Mouse (Mus musculus) c-Kit-positive CD71-negative TER-119-negative erythroid progenitor cells, embryonic 14.5 days (primary cell): ENCODE data around the gene Cdk6.
"Not testable (repeated sequence)": the region's sequence is repeated elsewhere in the genome, so short reads cannot be mapped to it uniquely, and the experiment has no call there.

Source experiments
- DNase-seq: peaks from one replicate; pipeline ENCODE4 v3.0.0-alpha.2; 2013; ENCODE audit warnings: low read depth

Gene Cdk6

DNA sequence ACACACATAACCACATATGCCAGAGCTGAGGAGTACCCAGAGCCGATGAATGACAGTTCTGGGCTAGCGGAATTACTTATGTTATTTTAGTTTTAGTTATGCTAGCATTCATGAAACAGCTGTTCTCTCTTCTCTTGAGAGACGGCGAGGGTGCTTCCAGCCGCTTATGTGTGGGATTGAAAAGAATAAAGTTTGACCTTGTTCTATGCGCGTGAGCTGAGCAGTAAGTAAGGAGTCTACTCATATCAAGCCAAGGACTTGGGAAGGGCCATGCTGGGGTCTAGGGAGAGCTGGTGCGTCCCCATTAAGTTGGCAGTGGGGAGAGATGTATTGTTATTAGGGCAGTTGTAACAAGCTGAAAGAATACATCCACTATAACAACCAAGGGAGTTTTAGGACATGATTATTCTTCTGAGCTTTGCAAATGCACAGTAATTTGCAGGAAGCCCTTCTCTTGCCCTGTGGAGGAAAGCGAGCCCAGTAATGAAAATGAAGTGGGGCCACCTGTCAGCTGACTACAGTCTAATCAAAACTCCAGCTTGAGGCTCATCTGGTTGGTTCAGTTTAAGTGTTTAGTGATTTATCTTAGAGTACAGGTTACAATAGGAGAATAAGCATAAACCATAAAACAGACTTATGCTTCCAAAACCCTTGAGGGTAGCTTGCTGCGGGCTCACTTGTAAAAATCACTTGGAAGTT lies 170.0 kb downstream of the Cdk6 start:
- no peak for DNase-seq

DNA sequence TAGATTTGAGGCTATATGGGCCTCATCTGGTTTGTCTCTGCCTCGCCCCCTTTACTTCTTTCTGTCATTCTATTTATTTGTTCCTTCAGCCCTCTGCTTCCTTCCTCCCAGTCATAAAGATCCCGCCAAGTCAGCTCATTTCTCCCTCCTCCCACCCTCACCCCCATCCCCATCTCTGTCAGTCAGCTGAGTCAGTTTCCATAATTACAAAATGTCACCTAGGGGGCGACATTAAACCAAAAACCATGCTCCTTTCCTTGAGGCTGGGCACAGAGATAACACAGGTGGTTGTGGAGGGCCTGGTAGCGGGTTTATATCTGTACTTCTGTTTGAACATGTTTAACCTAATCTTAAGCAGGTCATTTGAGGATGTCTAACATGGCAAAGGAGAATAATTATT lies 171.3 kb downstream of the Cdk6 start:
- no peak for DNase-seq

DNA sequence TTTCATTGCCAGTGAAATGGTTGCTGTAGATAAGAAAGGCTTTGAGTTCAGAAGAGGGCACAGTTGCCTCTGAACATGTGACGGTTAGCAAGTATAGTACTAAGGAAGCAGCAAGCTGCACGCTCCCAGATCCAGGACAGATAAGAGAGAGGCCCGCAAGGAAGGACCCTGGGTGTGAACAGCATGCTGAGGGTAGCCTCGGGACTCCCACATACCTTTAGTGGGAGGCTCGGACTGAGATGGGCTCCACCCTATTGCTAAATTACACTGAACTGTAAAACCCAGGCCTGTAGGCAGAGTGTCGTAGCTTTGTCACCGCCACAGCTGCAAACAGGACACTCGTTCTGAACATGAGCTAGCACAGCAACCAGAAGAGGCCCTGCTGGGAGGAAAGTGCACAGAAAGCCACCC lies 173.6 kb downstream of the Cdk6 start:
- DNase-seq = no peak

DNA sequence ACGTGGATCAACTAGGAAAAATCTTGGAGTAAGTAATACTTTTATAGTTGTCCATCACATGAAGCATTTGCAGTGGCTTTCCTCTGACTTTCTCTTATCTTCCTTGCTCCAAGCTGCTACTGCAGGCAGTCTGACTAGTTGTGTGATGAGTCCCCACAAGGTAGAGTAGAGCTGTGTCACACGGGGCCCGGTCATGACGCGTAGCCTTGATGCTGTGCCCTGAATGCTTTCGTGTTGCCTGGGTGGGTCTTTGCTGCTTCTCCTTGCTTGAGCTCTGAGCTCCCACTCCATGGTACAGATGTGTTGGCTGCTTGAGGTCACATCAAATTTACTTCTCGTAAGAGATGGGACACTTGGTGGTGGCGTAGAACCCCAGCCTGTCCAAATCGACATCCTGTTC lies 174.2 kb downstream of the Cdk6 start:
- no peak for DNase-seq

DNA sequence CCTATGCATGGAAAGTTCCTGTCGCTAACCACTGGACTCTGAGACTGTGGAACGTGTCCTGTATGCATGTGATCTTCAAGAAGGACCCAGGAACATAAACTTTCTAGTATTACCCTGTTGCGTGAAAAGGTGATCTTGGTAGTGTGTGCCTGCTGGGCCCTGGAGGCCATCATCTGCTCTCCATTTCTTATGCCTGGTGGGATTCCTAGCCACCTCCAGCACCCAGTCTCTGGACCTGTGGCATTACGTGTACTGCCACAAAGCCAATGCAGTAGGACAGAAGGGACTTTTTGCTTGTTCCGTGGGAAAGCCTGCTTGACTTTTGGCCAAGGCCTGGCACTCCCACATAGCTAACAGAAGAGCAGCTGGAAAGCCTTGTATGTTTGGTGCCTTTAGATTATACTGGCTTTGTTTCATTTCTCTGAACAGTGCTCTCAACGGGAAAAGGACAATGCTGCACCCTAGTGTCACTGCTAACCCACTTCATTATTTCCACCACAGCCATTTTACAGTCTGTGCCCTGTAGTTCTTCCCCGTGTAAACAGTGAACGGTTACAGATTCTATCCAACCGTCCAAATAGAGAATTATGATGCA lies 175.3 kb downstream of the Cdk6 start:
- no peak for DNase-seq

DNA sequence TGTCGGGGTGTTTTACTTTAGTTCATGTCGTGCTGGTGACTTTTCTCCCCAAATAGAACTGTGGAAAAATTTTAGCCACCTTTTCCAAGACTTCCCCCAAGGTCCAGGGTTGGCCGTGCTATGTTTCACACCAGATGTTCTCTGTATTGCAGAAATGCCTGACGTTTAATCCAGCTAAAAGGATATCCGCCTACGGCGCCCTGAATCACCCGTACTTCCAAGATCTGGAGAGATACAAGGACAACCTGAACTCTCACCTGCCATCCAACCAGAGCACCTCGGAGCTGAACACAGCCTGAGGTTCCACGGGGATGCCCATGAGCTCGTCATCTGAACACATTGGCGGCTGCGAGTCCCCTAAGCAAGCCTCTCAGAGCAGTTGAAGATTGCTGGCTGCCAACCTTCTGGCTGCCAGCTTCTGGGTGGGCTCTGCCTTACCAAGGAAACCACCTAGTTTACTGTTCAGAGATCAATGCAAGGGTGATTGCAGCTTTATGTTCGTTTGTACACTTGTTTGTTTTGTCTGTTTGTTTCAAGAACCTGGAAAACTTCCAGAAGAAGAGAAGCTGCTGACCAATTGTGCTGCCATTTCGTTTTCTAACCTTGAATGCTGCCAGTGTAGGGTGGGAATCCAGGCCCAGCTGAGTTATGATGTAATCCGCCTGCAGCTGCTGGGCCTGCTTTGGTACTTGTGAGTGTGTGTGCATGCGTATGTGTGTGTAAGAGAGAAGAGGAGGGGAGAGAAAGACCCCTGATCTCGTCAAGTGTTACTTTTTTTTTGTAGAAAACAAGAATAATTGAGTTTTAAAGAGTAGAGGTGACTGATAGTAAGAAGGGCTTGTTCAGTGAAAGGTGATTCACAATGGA lies 179.4 kb downstream of the Cdk6 start:
- no peak for DNase-seq

DNA sequence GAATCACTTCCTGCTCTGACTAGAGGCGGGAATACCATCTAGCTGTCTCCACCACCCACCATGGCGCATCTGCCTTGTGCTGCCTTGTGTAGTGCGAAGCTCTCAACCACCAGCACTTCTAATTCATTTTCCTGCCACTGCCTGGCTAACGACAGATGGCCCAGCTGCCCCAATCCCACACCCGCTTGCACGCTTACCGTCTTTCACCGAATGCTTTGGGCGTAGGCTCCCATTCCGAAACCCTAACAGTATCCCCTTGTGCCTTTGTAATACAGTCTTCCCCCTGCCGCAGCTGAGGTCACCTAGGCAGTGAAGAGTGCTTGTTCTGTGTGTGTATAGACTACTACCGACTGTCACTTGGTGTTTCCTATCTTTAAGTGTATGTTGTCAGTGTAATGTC lies 180.5 kb downstream of the Cdk6 start:
- no peak for DNase-seq

DNA sequence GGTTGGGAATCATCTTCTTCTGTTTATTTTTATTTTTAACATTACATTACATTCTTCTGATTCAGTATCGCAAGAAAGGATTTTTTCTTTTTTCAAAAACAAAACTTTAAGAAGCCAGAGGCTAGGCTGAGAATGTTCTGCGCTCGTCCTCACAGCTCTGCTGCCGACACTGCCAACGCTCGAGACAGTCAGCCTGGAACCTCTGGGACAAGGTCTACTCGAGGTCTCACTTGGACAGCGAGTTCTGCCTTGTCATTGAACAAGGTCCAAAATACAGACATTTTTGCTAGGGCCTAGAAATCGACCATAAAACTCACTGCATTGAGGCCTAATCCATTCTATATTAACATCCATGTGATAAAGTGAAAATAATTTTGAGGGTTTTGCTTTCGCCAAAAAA lies 181.5 kb downstream of the Cdk6 start:
- no peak for DNase-seq

DNA sequence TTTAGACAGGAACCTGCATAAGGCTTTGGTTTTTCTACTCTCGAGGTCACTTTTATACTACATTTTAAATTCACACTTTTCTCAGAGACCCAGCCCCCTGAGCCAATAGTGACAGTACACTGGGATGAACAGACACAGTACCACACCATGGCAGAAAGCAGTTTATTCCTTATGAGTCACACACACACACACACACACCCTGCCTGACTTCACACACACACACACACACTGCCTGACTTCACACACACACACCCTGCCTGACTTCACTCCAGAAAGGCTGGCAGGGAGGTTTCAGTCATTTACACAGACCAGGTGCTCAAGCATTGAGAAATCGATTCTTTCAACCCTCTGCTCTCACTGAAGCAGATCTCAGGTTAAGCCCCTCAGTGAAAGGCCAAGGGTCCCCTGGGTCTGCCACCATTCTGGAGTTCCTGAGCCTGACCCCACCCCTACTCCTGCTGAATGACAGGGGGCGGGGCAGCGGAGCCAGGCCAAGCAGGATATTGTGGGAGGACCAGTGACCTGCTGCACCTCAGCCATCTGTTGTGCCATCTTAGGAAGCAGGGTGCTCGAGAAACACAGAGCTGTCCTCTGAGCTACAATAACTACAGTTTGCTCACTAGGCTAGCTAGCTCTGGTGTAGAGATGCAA lies 185.9 kb downstream of the Cdk6 start:
- DNase-seq = no peak

DNA sequence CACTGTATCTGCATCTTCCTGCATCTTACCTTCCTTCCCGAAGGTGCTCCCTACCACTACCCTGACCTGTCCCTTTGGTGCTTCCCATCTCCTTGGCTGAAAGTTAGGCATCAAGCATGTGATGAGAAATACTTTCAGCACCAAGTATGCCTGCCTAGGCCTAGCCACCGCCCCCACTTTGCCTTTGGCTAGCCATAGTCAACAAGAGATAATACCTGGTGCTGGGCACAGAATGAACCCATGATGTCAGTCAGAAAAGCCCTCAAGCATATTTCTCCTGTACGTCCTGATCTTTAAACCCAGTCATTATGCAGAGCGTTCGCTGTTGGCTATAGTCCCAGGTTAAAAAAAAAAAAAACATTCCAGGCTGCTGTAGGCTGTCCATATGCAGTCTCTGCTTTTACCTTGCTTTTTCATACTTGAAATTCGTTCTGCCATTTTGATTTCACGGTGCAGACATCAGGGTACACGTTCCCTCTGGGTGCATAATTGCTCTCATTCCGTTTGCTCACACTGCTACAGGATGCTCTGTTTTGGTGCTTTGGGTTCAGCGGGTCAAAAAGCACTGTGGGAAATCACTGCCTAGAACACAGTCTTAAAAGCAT lies 188.4 kb downstream of the Cdk6 start:
- no peak for DNase-seq

DNA sequence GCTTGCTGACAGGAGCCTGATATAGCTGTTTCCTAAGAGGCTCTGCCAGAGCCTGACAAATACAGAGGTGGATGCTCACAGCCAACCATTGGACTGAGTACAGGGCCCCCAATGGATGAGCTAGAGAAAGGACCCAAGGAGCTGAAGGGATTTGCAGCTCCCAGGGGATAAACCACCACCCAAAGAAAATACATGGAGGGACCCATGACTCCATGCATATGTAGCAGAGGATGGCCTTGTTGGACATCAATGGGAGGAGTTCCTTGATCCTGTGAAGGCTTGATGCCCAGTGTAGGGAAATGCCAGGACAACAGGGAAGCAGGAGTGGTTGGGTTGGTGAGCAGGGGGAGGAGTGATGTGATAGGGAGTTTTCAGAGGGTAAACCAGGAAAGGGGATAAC lies 190.8 kb downstream of the Cdk6 start:
- DNase-seq = not testable (repeated sequence)

DNA sequence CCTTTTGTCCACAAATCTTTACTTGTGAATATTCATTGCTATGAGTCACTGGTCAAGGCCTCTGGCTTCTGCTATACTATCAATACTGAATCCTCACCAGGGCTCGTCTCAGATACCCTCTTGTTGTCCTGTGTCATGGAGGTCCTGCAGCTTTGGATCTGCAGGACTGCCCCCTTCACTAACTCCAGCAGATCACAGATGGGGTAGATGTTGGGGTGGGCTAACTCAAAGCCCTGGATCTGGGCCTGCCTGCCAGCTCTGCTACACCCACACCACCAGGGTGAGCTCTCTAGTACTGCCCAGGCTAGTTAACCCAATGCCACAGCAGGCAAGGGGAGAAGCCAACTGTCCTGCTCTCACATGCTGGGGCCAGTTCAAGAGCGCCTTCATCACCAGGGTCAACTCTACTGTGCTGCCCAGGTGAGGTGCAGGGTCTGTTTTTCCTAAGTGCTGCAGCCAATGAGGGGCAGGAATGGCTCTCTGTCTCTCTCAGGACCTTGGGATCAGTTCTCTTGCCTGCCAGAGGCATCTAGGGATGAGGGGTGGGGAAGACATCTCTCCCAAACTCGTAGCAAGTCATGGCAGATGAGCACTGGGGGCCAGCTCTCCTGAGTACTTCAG lies 195.4 kb downstream of the Cdk6 start:
- DNase-seq = no peak

DNA sequence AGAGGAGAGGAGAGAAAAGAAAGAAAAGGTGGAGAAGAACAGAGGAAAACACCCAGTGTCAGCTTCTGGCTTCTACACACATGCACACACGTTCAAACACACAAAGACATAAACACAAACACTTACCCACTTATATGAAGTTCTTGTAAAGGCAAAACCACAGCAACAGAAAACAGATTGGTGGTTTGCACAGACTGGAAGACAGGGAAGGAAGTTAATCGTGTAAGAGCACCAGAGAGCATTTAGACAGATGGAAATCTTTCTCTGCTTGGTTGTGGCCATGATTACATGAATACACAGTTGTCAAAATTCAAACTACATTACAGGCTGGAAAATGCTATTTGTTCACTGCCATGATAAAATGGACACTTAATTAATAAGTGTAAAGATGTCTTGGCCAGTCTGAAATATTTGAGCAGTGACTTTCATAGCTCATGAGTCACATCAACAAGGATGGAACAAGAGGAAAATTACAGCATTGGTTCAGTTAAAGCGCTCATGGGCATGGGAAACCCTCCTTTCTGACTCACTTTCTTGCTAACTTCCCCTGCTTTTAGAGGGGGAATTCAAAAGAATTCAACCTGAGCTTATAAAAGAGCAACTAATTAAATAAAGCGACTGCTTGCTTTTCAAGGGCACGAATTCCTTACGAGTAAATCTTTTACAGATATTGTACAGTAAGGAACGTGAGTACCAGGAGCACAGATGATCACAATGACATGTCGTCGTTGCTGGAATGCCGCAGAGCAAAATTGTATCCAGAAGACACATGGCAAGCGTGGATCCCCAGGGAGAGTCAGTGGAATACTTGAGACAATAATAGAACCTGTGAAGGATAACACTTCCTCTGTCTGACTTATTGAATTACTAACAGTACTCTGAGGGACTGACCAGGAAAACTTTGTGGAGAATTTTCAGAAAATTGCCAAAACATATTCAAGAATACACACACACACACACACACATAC lies 197.5 kb downstream of the Cdk6 start:
- DNase-seq = no peak

DNA sequence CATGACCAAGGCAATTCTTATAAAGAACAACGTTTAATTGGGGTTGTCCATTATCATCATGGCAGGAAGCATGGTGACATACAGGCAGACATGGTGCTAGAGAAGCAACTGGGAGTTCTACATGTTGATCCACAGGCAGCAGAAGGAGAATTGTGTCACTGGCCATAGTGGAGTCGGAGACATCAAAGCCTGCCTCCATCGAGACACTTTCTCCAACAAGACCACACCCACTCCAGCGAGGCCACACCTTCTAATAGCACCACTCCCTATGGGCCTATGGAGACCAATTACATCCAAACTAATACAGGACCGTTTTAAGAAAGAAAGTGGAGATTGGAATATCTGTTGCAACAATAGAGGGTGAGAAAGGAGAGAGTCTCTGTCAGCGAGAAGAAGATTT lies 200.6 kb downstream of the Cdk6 start:
- DNase-seq = no peak

DNA sequence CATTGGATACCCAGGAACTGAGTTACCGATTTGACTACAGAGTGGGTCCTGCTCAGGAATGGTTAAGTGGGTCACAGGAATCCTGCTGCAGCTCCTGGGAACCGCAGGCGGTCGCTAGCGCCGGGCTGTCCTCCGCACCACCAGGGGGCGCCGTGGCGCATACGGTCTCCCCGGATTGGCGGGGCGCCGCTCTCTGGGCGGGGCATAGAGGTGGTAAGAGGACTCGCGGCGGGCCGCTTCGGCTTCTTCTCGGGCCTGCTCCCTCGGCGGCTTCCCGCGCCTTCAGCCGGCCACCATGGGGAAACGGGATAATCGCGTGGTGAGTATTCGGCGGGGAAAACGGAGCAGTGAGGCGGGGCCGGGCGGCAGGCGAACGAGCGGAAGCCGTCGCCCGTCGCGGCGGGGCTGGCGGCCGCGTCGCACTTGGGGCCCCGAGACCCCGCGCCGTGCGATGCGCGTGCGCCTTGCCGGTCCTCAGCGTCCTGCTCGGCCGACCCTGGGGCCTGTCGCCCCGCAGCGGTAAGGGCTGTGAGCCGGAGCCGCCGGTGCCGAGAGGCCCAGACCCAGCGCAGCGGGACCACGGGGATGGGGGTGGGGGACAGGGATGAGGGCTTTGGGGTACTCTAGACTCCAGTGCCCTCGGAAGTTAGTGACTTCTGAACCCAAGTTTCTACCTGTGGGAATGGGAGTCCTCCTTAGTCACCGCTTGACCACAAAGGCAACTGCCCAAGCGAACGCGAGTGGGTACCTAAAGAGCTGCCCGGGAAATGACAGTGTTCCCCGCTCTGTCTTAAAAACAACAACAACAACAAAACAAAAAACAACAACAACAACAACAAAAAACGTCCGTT lies 202.6 kb downstream of the Cdk6 start, which contains the start of gene Fam133b:
Fam133b (plus strand) TSS at position 205 of the 851 bp plus-strand sequence.
- peak; percentile 87 for DNase-seq

DNA sequence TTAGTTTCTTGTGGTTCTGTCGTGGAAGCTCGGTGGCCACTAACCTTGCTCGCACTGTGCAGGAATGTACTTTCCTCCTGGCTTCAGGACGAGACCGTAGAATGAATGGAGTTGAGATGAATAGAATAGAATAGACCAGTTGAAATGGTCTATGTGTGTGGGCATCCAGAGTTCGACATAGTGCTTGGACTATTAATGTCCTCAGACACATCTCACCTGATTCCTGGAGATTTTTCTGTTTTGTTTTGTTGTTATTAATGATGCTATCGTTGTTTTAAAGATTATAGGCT lies 203.1 kb downstream of the Cdk6 start:
- no peak for DNase-seq

DNA sequence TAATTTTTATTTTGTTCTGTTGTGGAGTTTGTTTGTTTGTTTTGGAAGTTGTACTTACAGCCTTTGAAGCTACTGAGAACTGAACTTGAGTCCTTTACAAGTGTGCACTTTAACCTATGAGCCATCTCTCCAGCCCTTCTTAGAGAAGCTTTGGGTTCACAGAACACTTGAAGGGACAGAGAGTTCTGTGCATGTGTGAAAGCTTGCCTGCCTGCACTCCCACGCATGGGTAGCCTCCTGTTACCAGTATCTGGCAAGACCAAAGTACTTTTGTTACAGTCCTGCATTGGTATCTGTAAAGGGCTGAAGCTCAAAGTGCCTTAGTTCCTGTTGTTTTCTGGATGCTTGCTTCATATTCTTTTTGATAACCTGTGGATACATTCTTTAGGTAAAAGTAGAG lies 204.9 kb downstream of the Cdk6 start:
- DNase-seq = no peak

DNA sequence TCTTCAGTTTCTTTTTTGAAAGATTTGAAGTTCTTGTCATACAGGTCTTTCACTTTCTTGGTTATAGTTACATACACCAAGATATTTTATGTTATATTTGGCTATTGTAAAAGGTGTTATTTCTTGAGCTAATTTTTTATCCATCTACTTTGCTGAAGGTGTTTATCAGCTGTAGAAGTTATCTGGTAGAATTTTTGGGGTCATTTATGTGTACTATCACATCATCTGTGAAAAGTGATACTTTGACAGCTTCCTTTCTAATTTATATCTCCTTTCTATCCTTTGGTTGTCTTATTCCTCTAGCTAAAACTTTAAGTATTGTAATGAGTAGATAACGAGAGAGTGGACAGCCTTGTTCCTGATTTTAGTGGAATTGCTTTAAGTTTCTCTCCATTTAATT lies 210.2 kb downstream of the Cdk6 start:
- no peak for DNase-seq

DNA sequence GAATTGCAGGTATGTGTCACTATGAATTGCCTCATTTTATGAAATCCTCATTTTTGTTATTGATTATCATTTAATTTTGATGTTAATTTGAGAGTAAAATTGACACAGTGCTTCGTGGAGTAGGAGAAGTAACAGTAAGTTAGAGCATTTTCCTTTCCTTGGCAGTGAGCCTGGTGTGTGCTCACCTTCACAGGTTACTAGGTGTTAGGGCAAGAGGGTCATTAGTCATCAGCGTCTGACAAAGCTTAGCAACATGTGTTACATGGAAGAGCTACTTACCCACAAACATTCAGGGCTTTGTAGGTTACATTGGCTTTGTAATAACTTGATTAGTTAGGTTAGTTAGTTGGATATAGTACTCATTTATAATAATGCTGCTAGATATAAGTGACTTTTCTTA lies 212.9 kb downstream of the Cdk6 start:
- DNase-seq = no peak

DNA sequence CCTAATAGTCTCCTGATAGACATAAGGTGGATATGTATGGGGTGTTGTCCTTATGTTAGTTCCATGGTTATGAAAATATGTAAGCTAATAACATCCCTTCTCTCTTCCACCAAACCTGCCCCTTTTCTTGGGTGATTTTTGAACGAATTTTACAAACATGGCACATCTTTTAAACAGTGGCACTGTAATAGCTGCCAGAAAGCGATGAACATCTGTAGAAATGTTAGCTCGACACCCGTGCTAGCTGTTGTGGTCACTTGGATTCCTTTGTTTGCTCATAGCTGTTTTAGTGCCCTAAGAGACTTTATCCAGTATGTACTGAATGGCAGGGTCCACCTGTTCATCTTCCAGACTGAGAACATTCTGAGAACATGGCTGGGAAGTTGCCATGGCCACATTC lies 230.0 kb downstream of the Cdk6 start, which contains the start of gene 1700109H08Rik:
1700109H08Rik (plus strand) TSS at position 301 of the 400 bp plus-strand sequence.
- no peak for DNase-seq
